Mouse (Mus musculus): ENCODE data around the gene 1700040F15Rik. TPM values are rescaled to one million over a fixed set of nuclear protein-coding genes. Genes with fewer than 3 reads are reported as not detected.
"Not testable (repeated sequence)": the region's sequence is repeated elsewhere in the genome, so short reads cannot be mapped to it uniquely, and the experiment has no call there.

The 1700040F15Rik gene
- total RNA-seq (2012; rRNA removed) (not detected in 2 replicates), polyA plus RNA-seq (2012; ENCODE audit: insufficient read depth in 1 of 2, insufficient read length in 2 of 2, low read depth in 1 of 2, low replicate concordance in 2 of 2, missing spikeins in 1 of 2) (not detected)

GRCm38 (mm10) chrY:61101947-61102346 is at the start of gene 1700040F15Rik:
Gene 1700040F15Rik (plus strand): TSS chrY:61102247.
- not testable (repeated sequence) for DNase-seq (ENCODE audit: low read depth, low spot score)

More at GRCm38 (mm10) chrY:61101947-61102346, at the start of gene 1700040F15Rik:
- H3K9ac ChIP-seq (ENCODE audit: control insufficient read depth, low read depth, low read length, poor library complexity, severe bottlenecking); H3K4me1 ChIP-seq (ENCODE audit: control insufficient read depth in 1 of 2, insufficient read depth in 2 of 2, low read length in 2 of 2); H3K36me3 ChIP-seq (ENCODE audit: control insufficient read depth in 1 of 2, insufficient read depth in 2 of 2, low read length in 2 of 2); H3K79me2 ChIP-seq (ENCODE audit: control insufficient read depth, insufficient read depth, low read length, poor library complexity); H3K27ac ChIP-seq (ENCODE audit: control insufficient read depth, low read depth, low read length); H3K4me3 ChIP-seq (ENCODE audit: control insufficient read depth in 1 of 2, insufficient read depth in 1 of 2, low read depth in 2 of 2, low read length in 2 of 2); H3K9me3 ChIP-seq (replicated peaks; ENCODE audit: insufficient read depth, low read length); H3K27me3 ChIP-seq (ENCODE audit: control insufficient read depth in 1 of 2, insufficient read depth in 2 of 2, low read length in 2 of 2): not testable (repeated sequence)

Measured in MEL (cell line).